Mouse (Mus musculus): Measurements from ENCODE around the gene Ndrg3.

DNA sequence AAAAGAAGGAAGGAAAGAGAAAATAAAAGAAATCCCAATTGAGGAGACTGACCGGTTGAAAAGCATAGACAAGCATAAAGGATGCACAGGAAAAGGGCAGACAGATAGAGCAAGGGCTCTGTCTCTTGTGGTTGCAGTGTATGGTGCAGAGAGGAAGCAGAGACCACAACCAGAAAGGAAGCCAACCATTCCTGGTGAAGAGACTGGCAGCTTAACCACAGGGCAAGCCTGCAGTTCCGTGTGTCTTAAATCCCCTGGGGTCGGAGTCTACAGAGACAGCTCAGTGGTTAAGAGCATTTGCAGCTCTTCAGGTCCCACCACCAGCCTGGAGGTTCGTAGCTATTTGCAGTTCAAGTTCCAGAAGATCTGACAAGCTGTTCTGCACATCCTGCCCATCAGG, 73.3 kb downstream of the Ndrg3 start:
- TF ChIP-seq CTCF (IDR thresholded peaks at IDR 0.05; ENCODE audit: low read depth, low read length), result no peak
- no peak for TF ChIP-seq POLR2A (IDR thresholded peaks at IDR 0.05; ENCODE audit: borderline replicate concordance, low read depth, low read length)
